Mouse (Mus musculus) testis, adult 2 months (tissue): ENCODE data around the gene Cd63. TPM values are rescaled to one million over a fixed set of nuclear protein-coding genes. Genes with fewer than 3 reads are reported as not detected.

ENCODE experiments used
- H3K27ac ChIP-seq: fragments of 200-500 bp; 2 replicates; pipeline ENCODE4 v1.5.1; 2012; ENCODE audit warnings: low read depth, low read length; ENCODE audit not compliant: control insufficient read depth, insufficient read depth
- H3K27me3 ChIP-seq: fragments of 200-500 bp; 2 replicates; pipeline ENCODE4 v1.6.1; 2012; ENCODE audit warnings: mild to moderate bottlenecking, low read length, moderate library complexity; ENCODE audit not compliant: control insufficient read depth, insufficient read depth
- H3K36me3 ChIP-seq: fragments of 200-500 bp; 2 replicates; pipeline ENCODE4 v1.6.1; 2012; ENCODE audit warnings: mild to moderate bottlenecking, low read length; ENCODE audit not compliant: control insufficient read depth, insufficient read depth
- H3K4me1 ChIP-seq: fragments of 200-500 bp; 2 replicates; pipeline ENCODE4 v1.6.1; 2012; ENCODE audit warnings: low read length; ENCODE audit not compliant: control insufficient read depth, insufficient read depth
- H3K4me3 ChIP-seq: fragments of 200-500 bp; 2 replicates; pipeline ENCODE4 v1.5.1; 2012; ENCODE audit warnings: low read depth, mild to moderate bottlenecking, low read length, moderate library complexity, mixed read lengths; ENCODE audit not compliant: control insufficient read depth
- CTCF ChIP-seq: fragments of 200-500 bp; IDR thresholded peaks from 2 replicates; pipeline ENCODE4 v1.5.1; 2012; ENCODE audit warnings: low read depth, mild to moderate bottlenecking, inconsistent platforms, low read length, moderate library complexity; ENCODE audit not compliant: control insufficient read depth, insufficient read depth, insufficient replicate concordance
- POLR2A ChIP-seq: fragments of 200-500 bp; IDR thresholded peaks from 2 replicates; pipeline ENCODE4 v1.6.1; 2012; ENCODE audit warnings: low read depth, mild to moderate bottlenecking, inconsistent platforms, low read length, moderate library complexity; ENCODE audit not compliant: control insufficient read depth
- polyA plus RNA-seq: library from polyadenylated mRNA; depleted of rRNA; stranded (reverse); fragments of >200 nt; gene quantifications from 2 replicates; pipeline ENCODE4 v1.2.3, GENCODE M21; 2012; rRNA removed

Cd63 gene
- 28.8 and 30.9 TPM in 2 replicates for polyA plus RNA-seq

DNA sequence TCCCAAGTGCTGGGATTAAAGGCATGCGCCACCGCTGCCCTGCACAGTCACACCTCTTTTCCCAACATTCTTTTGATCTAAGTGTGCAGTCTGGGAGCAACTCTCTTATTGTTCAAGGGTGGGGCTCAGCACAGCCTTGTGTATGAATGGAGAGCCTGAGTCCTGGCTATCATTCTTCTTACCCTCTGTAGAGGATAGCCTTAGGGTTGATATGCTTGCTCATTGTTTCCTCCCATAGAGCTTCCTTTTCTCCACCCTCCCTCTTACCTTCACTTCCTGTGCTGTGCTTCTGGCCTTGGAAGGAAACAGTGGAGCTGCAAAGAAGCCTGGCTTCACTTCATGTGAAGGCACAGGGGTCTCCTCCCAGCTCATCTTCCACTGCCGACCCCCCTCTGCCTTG lies at the start of gene Cd63:
Gene Cd63 (plus strand): TSS at position 292 of the 400 bp plus-strand sequence.
- no peak for TF ChIP-seq POLR2A
- TF ChIP-seq CTCF = no peak
- Histone ChIP-seq H3K36me3 (no peaks in the 10 kb centered on the region), H3K4me1 (peaks cover 13% of the 10 kb centered on the region), H3K27me3 (no peaks in the 10 kb centered on the region), H3K4me3 (no peak within 1 kb of the TSS), H3K27ac (no peak within 1 kb of the TSS)

DNA sequence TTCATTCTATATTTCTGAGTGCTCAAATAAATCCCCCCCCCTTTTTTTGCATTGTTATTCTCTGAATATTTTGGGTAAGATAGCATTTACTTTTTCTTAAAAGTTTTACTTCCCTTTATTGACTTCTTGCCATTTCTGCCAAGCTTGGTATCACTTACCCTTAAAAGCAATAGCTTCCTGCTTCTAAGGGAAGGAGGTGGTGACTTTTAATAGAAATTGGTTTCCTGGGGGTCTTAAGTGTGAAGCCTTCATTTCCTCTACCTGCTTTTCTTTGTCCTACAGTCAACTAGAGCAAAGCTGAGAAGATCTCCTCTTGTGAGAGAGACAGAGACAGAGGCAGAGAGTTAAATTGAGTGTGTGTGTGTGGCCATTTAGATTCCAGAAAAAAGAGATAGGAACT lies 39.6 kb upstream of the Cd63 start:
- no peak overlapping the region for H3K27ac ChIP-seq
- H3K4me1 ChIP-seq = no peaks in the 10 kb centered on the region
- H3K36me3 ChIP-seq = no peaks in the 10 kb centered on the region
- TF ChIP-seq POLR2A (no peak), CTCF (no peak)
- no peak overlapping the region for H3K4me3 ChIP-seq
- H3K27me3 ChIP-seq = no peaks in the 10 kb centered on the region

DNA sequence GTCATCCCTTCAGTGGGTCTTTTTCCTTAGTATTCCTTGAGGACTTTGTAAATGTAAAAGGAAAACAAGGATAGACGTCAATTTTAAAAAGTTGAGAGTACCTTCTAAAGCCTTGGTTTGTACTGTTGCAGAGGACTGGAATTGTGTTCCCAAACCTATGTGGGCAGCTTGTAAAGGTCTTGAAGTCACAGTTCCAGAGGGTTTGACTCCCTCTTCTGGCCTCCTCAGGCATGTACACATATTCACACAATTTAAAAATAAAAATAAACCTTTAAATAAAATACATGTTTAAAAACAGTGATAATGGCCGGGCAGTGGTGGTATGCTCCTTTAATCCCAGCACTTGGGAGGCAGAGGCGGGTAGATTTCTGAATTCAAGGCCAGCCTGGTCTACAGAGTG lies 34.7 kb upstream of the Cd63 start:
- no peaks in the 10 kb centered on the region for H3K4me1 ChIP-seq
- H3K36me3 ChIP-seq = no peaks in the 10 kb centered on the region
- H3K27ac ChIP-seq = no peak overlapping the region
- TF ChIP-seq CTCF (no peak), POLR2A (no peak)
- no peaks in the 10 kb centered on the region for H3K27me3 ChIP-seq
- H3K4me3 ChIP-seq = no peak overlapping the region

DNA sequence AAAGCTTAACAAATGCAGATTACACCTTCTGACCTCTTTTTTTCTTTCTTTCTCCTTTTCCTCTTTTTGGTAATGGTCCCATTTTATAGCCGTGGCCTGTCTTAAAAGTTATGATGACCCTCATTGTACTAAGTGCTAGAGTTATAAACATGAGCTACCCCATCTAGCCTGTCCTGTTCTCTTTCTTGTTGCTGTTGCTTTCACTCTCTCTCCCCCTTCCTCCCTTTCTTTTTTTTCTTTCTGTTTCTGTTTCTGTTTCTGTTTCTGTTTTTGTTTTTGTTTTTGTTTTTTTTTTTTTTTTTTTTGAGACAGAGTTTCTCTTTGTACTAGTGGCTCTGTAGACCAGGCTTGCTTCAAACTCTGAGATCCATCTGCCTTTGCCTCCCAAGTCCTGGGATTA lies 34.3 kb upstream of the Cd63 start:
- TF ChIP-seq POLR2A = no peak
- H3K36me3 ChIP-seq = no peaks in the 10 kb centered on the region

DNA sequence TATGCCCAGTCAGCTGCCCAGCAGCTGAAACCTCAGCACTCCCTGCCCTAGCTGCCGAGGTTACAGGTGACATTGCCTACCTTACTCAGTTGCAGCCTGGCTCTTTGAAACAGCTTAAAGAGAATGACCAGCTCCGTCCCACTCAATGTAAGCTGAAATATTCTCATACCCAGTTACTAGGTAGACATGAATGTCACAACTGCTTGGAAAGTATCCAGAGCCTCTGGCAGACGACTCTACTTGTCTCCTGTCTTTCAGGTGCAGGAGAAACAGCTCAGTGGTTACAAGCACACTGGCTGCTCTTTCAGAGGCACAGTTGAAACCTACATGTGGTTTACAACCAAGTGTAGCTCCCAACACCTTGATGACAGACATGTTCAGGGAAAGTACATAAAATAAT lies 30.4 kb upstream of the Cd63 start:
- no peaks in the 10 kb centered on the region for H3K36me3 ChIP-seq
- H3K4me3 ChIP-seq = no peak overlapping the region
- no peaks in the 10 kb centered on the region for H3K4me1 ChIP-seq
- H3K27ac ChIP-seq = no peak overlapping the region
- no peaks in the 10 kb centered on the region for H3K27me3 ChIP-seq
- no peak for TF ChIP-seq CTCF
- no peak for TF ChIP-seq POLR2A

More for the DNA sequence above, 34.3 kb upstream of the Cd63 start:
- Histone ChIP-seq H3K4me3 (no peak overlapping the region), H3K27me3 (no peaks in the 10 kb centered on the region), H3K27ac (no peak overlapping the region), H3K4me1 (no peaks in the 10 kb centered on the region)

DNA sequence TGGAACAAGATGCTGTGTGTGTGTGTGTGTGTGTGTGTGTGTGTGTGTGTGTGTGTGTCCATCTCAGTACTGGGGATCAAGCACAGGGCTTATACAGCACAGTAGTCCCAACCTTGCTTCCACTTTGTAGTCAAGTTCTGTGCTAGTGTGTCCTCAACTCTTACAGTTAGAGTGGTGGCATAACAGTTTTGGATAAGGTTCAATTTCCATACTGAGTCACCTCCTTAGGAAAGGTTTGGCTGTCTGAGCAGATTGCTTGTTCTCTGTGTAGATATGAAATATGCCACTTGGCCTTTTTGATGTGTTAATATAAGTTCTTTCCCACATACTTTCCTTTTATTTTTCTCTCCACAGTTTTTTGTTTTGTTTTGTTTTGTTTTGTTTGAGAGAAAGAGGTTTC lies 22.5 kb upstream of the Cd63 start:
- Histone ChIP-seq H3K4me3 (no peak overlapping the region), H3K27me3 (no peaks in the 10 kb centered on the region), H3K4me1 (no peaks in the 10 kb centered on the region; the same call in 1 of the 2 replicates), H3K27ac (peak overlapping the region; percentile 65), H3K36me3 (no peaks in the 10 kb centered on the region)
- TF ChIP-seq CTCF (no peak), POLR2A (no peak)

DNA sequence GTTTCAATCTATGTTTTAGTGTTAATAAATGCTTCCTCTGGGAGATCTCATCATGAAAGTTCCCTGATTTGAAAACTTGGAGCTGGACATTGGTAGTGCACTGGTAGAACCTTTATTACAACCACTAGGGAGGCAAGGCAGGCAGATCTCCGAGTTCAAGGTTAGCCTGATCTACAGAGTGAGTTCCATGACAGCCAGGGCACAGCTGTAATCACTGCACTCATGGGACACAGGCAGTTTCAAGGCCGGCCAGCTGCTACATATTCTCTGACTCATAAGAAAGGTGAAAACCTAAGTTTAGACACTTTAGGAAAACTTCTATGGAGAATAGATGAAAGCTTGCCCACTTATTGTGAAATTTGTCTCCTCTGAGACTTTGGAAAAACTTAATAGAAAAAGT lies 22.0 kb upstream of the Cd63 start:
- H3K36me3 ChIP-seq = no peaks in the 10 kb centered on the region
- H3K4me1 ChIP-seq = no peaks in the 10 kb centered on the region; the same call in 1 of the 2 replicates
- TF ChIP-seq CTCF (no peak), POLR2A (no peak)
- no peaks in the 10 kb centered on the region for H3K27me3 ChIP-seq
- H3K4me3 ChIP-seq = no peak overlapping the region
- H3K27ac ChIP-seq = peak overlapping the region; percentile 32; the same call in 1 of the 2 replicates

DNA sequence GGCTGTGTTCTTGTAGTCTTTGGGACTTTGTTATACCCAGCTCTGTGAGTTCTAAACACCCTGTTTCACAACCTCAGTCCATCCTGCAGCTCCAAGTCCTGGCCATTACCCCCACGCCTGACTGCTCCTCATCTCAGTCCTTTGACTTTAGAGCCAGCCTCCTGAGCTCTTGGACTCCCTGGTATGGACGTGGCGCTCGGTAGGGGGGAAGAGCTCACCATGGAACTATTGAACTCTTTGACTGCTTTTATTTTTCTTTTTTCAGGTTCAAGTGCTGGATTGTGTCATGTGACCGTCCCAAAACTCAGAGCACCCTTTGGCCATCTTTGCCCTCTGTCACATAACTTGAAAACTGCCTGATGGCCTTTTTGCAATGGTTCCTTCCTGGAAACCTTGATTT lies 18.7 kb upstream of the Cd63 start:
- H3K36me3 ChIP-seq = no peaks in the 10 kb centered on the region
- TF ChIP-seq POLR2A (no peak), CTCF (no peak)
- no peak overlapping the region for H3K27ac ChIP-seq
- no peak overlapping the region for H3K4me3 ChIP-seq
- H3K27me3 ChIP-seq = no peaks in the 10 kb centered on the region
- no peaks in the 10 kb centered on the region; the same call in 1 of the 2 replicates for H3K4me1 ChIP-seq
